Mouse (Mus musculus) heart, adult 18-20 months (tissue): Measurements from ENCODE around the gene Tnks2. TPM values are rescaled to one million over a fixed set of nuclear protein-coding genes. Genes with fewer than 3 reads are reported as not detected.

ENCODE experiments used
- DNase-seq, 2 experiments: peaks; one replicate each; pipeline ENCODE4 v3.0.0; 2021 to 2022; ENCODE audit warnings: mixed read lengths in 1 of 2
- total RNA-seq, 2 experiments: library from RNA; stranded (reverse); gene quantifications; 2 replicates each; pipeline ENCODE4 v1.2.3; 2021

Tnks2 gene
- total RNA-seq, 2 experiments from 2014 or later, result 71.9 to 80.4 TPM

GRCm38 (mm10) chr19:36896791-36897569, 62.9 kb downstream of the Tnks2 start:
- DNase-seq, result no peak

GRCm38 (mm10) chr19:36897778-36898177, 63.7 kb downstream of the Tnks2 start:
- DNase-seq, result no peak

- DNase-seq, result no peak
Observed at GRCm38 (mm10) chr19:36903377-36903776, 69.3 kb downstream of the Tnks2 start.

- peak in 1 of 2 experiments; percentile 58 for DNase-seq
Observed at GRCm38 (mm10) chr19:36904211-36905007, 70.4 kb downstream of the Tnks2 start.

- no peak for DNase-seq
Observed at GRCm38 (mm10) chr19:36909150-36909549, 75.1 kb downstream of the Tnks2 start.

GRCm38 (mm10) chr19:36909676-36910292, 75.8 kb downstream of the Tnks2 start:
- DNase-seq, result peak in 1 of 2 experiments; percentile 77

GRCm38 (mm10) chr19:36910424-36911045, 76.5 kb downstream of the Tnks2 start:
- no peak for DNase-seq

- DNase-seq, result no peak
Observed at GRCm38 (mm10) chr19:36913064-36913463, 79.0 kb downstream of the Tnks2 start.

GRCm38 (mm10) chr19:36916206-36916605, 82.2 kb downstream of the Tnks2 start:
- DNase-seq, result no peak

GRCm38 (mm10) chr19:36916876-36917389, 82.9 kb downstream of the Tnks2 start:
- DNase-seq, result no peak

- DNase-seq, result peak; percentile 85 to 91
Observed at GRCm38 (mm10) chr19:36918441-36919301, 84.6 kb downstream of the Tnks2 start.

- DNase-seq, result no peak
Observed at GRCm38 (mm10) chr19:36919466-36919865, 85.4 kb downstream of the Tnks2 start, which contains the start of gene Fgfbp3. Gene Fgfbp3, minus strand, starts transcription at chr19:36919615.

GRCm38 (mm10) chr19:36922015-36922414, 88.0 kb downstream of the Tnks2 start:
- DNase-seq, result peak in 1 of 2 experiments; percentile 60

GRCm38 (mm10) chr19:36922936-36923335, 88.9 kb downstream of the Tnks2 start:
- DNase-seq, result no peak

GRCm38 (mm10) chr19:36925671-36926552, 91.9 kb downstream of the Tnks2 start, which contains the start of gene Btaf1:
Gene Btaf1, plus strand, starts transcription at chr19:36926079.
- DNase-seq, result peak; percentile 81 to 93

GRCm38 (mm10) chr19:36926553-36927236, 92.7 kb downstream of the Tnks2 start:
- no peak for DNase-seq

- no peak for DNase-seq
Observed at GRCm38 (mm10) chr19:36927800-36928361, 93.8 kb downstream of the Tnks2 start.

- DNase-seq, result no peak
Observed at GRCm38 (mm10) chr19:36929816-36930215, 95.8 kb downstream of the Tnks2 start.

- DNase-seq, result no peak
Observed at GRCm38 (mm10) chr19:36932097-36932496, 98.1 kb downstream of the Tnks2 start.
